Mouse (Mus musculus): ENCODE measurements at regions not wholly inside any gene's neighbourhood (a gene's known extent, or its start where the extent isn't known, plus 50 kb on each side); places are given as distances from the start of the nearest gene placed in this dataset.

- TF ChIP-seq CTCF (IDR thresholded peaks at IDR 0.05; ENCODE audit: low read depth) (no peak), EP300 (IDR thresholded peaks at IDR 0.05; ENCODE audit: low read depth) (no peak)
Observed at GRCm38 (mm10) chr3:137147405-137147804, 193.5 kb upstream of the Emcn start.
